Mouse (Mus musculus) spleen, postnatal 36 days (tissue): Measurements from ENCODE around the gene Mfap4.

Experiments used
- DNase-seq, 2 experiments: peaks; one replicate each; pipeline ENCODE4 v3.0.0; 2022; ENCODE audit warnings: low spot score in 2 of 2, mixed read lengths in 1 of 2

Mfap4 gene

GRCm38 (mm10) chr11:61484613-61485540 lies at the start of gene Mfap4:
Mfap4 (plus strand) TSS chr11:61485431.
- DNase-seq: no peak

GRCm38 (mm10) chr11:61436298-61436697 lies 48.9 kb upstream of the Mfap4 start:
- DNase-seq: no peak

- no peak for DNase-seq
Measured at GRCm38 (mm10) chr11:61439170-61439569, 46.1 kb upstream of the Mfap4 start.

- no peak for DNase-seq
Measured at GRCm38 (mm10) chr11:61440416-61440815, 44.8 kb upstream of the Mfap4 start.

GRCm38 (mm10) chr11:61441670-61442069 lies 43.6 kb upstream of the Mfap4 start:
- DNase-seq: no peak

- DNase-seq: no peak
Measured at GRCm38 (mm10) chr11:61443807-61444206, 41.4 kb upstream of the Mfap4 start.

- no peak for DNase-seq
Measured at GRCm38 (mm10) chr11:61447296-61447695, 37.9 kb upstream of the Mfap4 start.

GRCm38 (mm10) chr11:61448041-61448440 lies 37.2 kb upstream of the Mfap4 start:
- DNase-seq: no peak

- DNase-seq: no peak
Measured at GRCm38 (mm10) chr11:61448599-61449225, 36.5 kb upstream of the Mfap4 start.

GRCm38 (mm10) chr11:61449499-61450292 lies 35.5 kb upstream of the Mfap4 start:
- no peak for DNase-seq

GRCm38 (mm10) chr11:61464071-61464470 lies 21.2 kb upstream of the Mfap4 start:
- DNase-seq: no peak

- no peak for DNase-seq
Measured at GRCm38 (mm10) chr11:61465422-61465821, 19.8 kb upstream of the Mfap4 start.

- DNase-seq: no peak
Measured at GRCm38 (mm10) chr11:61468534-61468933, 16.7 kb upstream of the Mfap4 start.

GRCm38 (mm10) chr11:61469317-61469917 lies 15.8 kb upstream of the Mfap4 start:
- no peak for DNase-seq

- DNase-seq: no peak
Measured at GRCm38 (mm10) chr11:61470880-61471279, 14.4 kb upstream of the Mfap4 start.

GRCm38 (mm10) chr11:61473630-61474029 lies 11.6 kb upstream of the Mfap4 start:
- DNase-seq: no peak

GRCm38 (mm10) chr11:61476786-61477382 lies 8.3 kb upstream of the Mfap4 start:
- DNase-seq: no peak

GRCm38 (mm10) chr11:61477566-61478508 lies 7.4 kb upstream of the Mfap4 start:
- no peak for DNase-seq

GRCm38 (mm10) chr11:61478788-61479187 lies 6.4 kb upstream of the Mfap4 start:
- DNase-seq: no peak
